In the genomic region with DNA sequence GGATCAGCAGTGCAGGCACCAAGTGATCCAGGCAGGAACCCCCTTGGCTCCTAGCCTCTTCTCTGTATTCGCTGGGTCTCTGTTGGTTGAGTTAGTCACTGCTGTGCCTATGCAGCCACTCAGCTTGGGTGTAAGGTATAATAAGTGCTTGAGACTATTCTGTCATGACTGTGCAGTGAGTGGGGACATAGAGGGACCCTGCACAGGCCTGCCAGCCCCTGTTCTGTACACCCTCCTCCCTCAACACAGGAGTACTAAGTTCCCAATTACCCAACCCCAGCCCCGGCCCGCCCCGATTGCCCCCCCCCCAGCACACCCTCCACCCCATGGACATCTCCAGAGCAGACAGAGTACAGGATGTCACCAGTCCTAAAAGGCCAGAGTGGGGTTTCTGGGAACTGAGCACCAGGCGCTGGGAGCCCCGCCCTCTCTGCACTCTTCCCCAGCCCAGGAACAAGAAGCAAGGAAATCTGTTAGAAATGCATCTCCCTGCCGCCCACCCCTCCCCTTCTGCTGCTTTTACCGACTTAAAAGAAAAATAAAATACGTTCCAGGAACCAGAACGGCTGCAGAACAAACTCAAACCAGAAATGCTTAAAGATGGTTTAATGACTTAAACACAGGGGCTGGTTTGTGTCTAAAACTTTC, we compare ENCODE assay signal across 18 mouse cellular contexts. TPM values are rescaled to one million over a fixed set of nuclear protein-coding genes. Genes with fewer than 3 reads are reported as not detected.
DNase-seq lines count a peak whose midpoint lies in the region; ATAC-seq and TF ChIP-seq lines count a peak whose summit lies in the region.
"Had no signal": no experiment of that assay in that cellular context is flagged by ENCODE, and none has a peak within 500 bp of the region (broad histone marks: within the 10 kb centered on the region; RNA-seq: fewer than 3 reads in every experiment).

No protein-coding gene starts in this region.

- no peak for TF ChIP-seq CTCF in forebrain, postnatal 0 days (IDR thresholded peaks at IDR 0.05; ENCODE audit: low read depth)
- no peak for TF ChIP-seq CTCF in stomach, postnatal 0 days (IDR thresholded peaks at IDR 0.05; ENCODE audit: low read depth)

- no peak for ATAC-seq in forebrain, postnatal 0 days
- ATAC-seq in midbrain, embryonic 14.5 days (ENCODE audit: low FRiP score, low TSS enrichment) = 0 out of 2 replicates have a peak, but pooled peaks have one; percentile 11
- ATAC-seq in midbrain, embryonic 11.5 days (ENCODE audit: low FRiP score) = no peak
- 0 out of 2 replicates have a peak, but pooled peaks have one; percentile 59 for ATAC-seq in stomach, postnatal 0 days (ENCODE audit: low FRiP score, low TSS enrichment)
- ATAC-seq: intestine, embryonic 16.5 days had no signal

- no peak overlapping the region for H3K4me2 ChIP-seq in forebrain, postnatal 0 days (ENCODE audit: low read depth)
- H3K4me2 ChIP-seq in midbrain, embryonic 14.5 days (ENCODE audit: low read length) = no peak overlapping the region
- no peak overlapping the region for H3K4me2 ChIP-seq in midbrain, embryonic 11.5 days
- no peak overlapping the region for H3K4me2 ChIP-seq in stomach, postnatal 0 days (replicated peaks; ENCODE audit: low read depth)

- no peak overlapping the region for H3K9ac ChIP-seq in forebrain, postnatal 0 days
- H3K9ac ChIP-seq in midbrain, embryonic 14.5 days (replicated peaks; ENCODE audit: low read length) = no peak overlapping the region
- no peak overlapping the region for H3K9ac ChIP-seq in midbrain, embryonic 11.5 days (ENCODE audit: low read length)
- no peak overlapping the region for H3K9ac ChIP-seq in stomach, postnatal 0 days (ENCODE audit: low read length)

- 45% methylated on average over 10 of the region's 10 CpGs for WGBS in forebrain, embryonic 10.5 days
- WGBS in forebrain, postnatal 0 days = 29% methylated on average over 10 of the region's 10 CpGs
- 36% methylated on average over 10 of the region's 10 CpGs for WGBS in midbrain, embryonic 14.5 days
- WGBS in midbrain, embryonic 11.5 days = 35% methylated on average over 10 of the region's 10 CpGs
- WGBS in stomach, postnatal 0 days = 30% methylated on average over 9 of the region's 10 CpGs

- H3K9me3 ChIP-seq in forebrain, embryonic 10.5 days = no peaks in the 10 kb centered on the region
- H3K9me3 ChIP-seq in forebrain, postnatal 0 days (ENCODE audit: low read length) = no peaks in the 10 kb centered on the region
- H3K9me3 ChIP-seq in midbrain, embryonic 14.5 days (ENCODE audit: control insufficient read depth, low read length) = no peaks in the 10 kb centered on the region
- no peaks in the 10 kb centered on the region for H3K9me3 ChIP-seq in midbrain, embryonic 11.5 days (ENCODE audit: control insufficient read depth, low read length)
- no peaks in the 10 kb centered on the region for H3K9me3 ChIP-seq in stomach, postnatal 0 days (ENCODE audit: control insufficient read depth, low read length)

- no peak for DNase-seq in forebrain, embryonic 10.5 days (ENCODE audit: extremely low spot score, low spot score)
- DNase-seq in forebrain, postnatal 0 days = no peak
- DNase-seq in midbrain, embryonic 14.5 days = no peak
- DNase-seq in midbrain, embryonic 11.5 days (ENCODE audit: low spot score, missing footprints) = no peak
- peak; percentile 61 for DNase-seq in forelimb bud, embryonic 11.5 days (ENCODE audit: low read depth, low spot score)
- no peak for DNase-seq in stomach, postnatal 0 days (ENCODE audit: low spot score)
- DNase-seq in urinary bladder, postnatal 36 days (ENCODE audit: low spot score in 2 of 2) = no peak
- no peak for DNase-seq in lung, postnatal 25 days (ENCODE audit: low spot score)
- DNase-seq: adrenal gland, postnatal 25 days; cerebellum, adult 11-12 months; kidney, postnatal 4 days had no signal

- peaks cover 29% of the 10 kb centered on the region for H3K4me1 ChIP-seq in forebrain, embryonic 10.5 days
- no peaks in the 10 kb centered on the region for H3K4me1 ChIP-seq in forebrain, postnatal 0 days (ENCODE audit: insufficient read depth)
- H3K4me1 ChIP-seq in midbrain, embryonic 14.5 days (ENCODE audit: control insufficient read depth, insufficient read depth, low read length) = peaks cover 8% of the 10 kb centered on the region; the same call in 1 of the 2 replicates
- peaks cover 15% of the 10 kb centered on the region for H3K4me1 ChIP-seq in midbrain, embryonic 11.5 days (ENCODE audit: control insufficient read depth, insufficient read depth, low read length)
- no peaks in the 10 kb centered on the region for H3K4me1 ChIP-seq in stomach, postnatal 0 days (replicated peaks; ENCODE audit: control insufficient read depth, insufficient read depth)

- no peaks in the 10 kb centered on the region for H3K36me3 ChIP-seq in forebrain, embryonic 10.5 days (replicated peaks)
- no peaks in the 10 kb centered on the region for H3K36me3 ChIP-seq in forebrain, postnatal 0 days (ENCODE audit: insufficient read depth)
- H3K36me3 ChIP-seq in midbrain, embryonic 14.5 days (ENCODE audit: control insufficient read depth, insufficient read depth, low read length) = no peaks in the 10 kb centered on the region
- H3K36me3 ChIP-seq in midbrain, embryonic 11.5 days (ENCODE audit: control insufficient read depth, insufficient read depth, low read length) = no peaks in the 10 kb centered on the region
- no peaks in the 10 kb centered on the region for H3K36me3 ChIP-seq in stomach, postnatal 0 days (ENCODE audit: control insufficient read depth, insufficient read depth, low read length)

- peak overlapping the region; percentile 56 for H3K27ac ChIP-seq in forebrain, embryonic 10.5 days
- H3K27ac ChIP-seq in forebrain, postnatal 0 days (ENCODE audit: low read depth, low read length) = no peak overlapping the region
- H3K27ac ChIP-seq in midbrain, embryonic 14.5 days (replicated peaks; ENCODE audit: low read depth, low read length) = no peak overlapping the region
- no peak overlapping the region for H3K27ac ChIP-seq in midbrain, embryonic 11.5 days (ENCODE audit: low read depth, low read length)
- peak overlapping the region; percentile 30; the same call in 1 of the 2 replicates for H3K27ac ChIP-seq in stomach, postnatal 0 days (replicated peaks)

- no peak overlapping the region for H3K4me3 ChIP-seq in forebrain, embryonic 10.5 days
- no peak overlapping the region for H3K4me3 ChIP-seq in forebrain, postnatal 0 days (ENCODE audit: low read depth, low read length)
- H3K4me3 ChIP-seq in midbrain, embryonic 14.5 days (replicated peaks; ENCODE audit: low read depth, low read length) = no peak overlapping the region
- no peak overlapping the region for H3K4me3 ChIP-seq in midbrain, embryonic 11.5 days (ENCODE audit: low read depth, low read length)
- H3K4me3 ChIP-seq in stomach, postnatal 0 days (ENCODE audit: low read depth, low read length) = no peak overlapping the region

- H3K27me3 ChIP-seq in forebrain, embryonic 10.5 days (ENCODE audit: poor library complexity, severe bottlenecking) = peaks cover 40% of the 10 kb centered on the region
- H3K27me3 ChIP-seq in forebrain, postnatal 0 days (ENCODE audit: insufficient read depth, low read length) = no peaks in the 10 kb centered on the region
- H3K27me3 ChIP-seq in midbrain, embryonic 14.5 days (ENCODE audit: control insufficient read depth, insufficient read depth, low read length) = no peaks in the 10 kb centered on the region
- no peaks in the 10 kb centered on the region for H3K27me3 ChIP-seq in midbrain, embryonic 11.5 days (ENCODE audit: control insufficient read depth, insufficient read depth, low read length)
- H3K27me3 ChIP-seq in stomach, postnatal 0 days (ENCODE audit: control insufficient read depth, insufficient read depth, low read length) = no peaks in the 10 kb centered on the region

- TF ChIP-seq EP300 in stomach, postnatal 0 days (optimal IDR thresholded peaks at IDR 0.05) = no peak

RNA-seq across cellular contexts. Expression of gene 1700067P10Rik, which starts 24.8 kb away (rescaled TPM):
- not detected in 2 replicates for polyA plus RNA-seq in forebrain, embryonic 10.5 days (2016; fragmentation: Nextera tagmentation; extraction: Ambion mirVana)
- total RNA-seq in forebrain, postnatal 0 days (2014; rRNA removed) = not detected in 2 replicates
- polyA plus RNA-seq in forebrain, postnatal 0 days (2015; fragmentation: Nextera tagmentation; extraction: Ambion mirVana) = not detected in 2 replicates
- polyA plus RNA-seq in midbrain, embryonic 14.5 days (2014; fragmentation: Nextera tagmentation; extraction: Ambion mirVana) = not detected in 2 replicates
- polyA plus RNA-seq in midbrain, embryonic 11.5 days (2014; fragmentation: Nextera tagmentation; extraction: Ambion mirVana) = not detected in 2 replicates
- not detected in 2 replicates for polyA plus RNA-seq in stomach, postnatal 0 days (2015; fragmentation: Nextera tagmentation; extraction: Ambion mirVana)
- total RNA-seq: adrenal gland, postnatal 25 days; heart, adult 8-10 months; heart, postnatal 25 days; left cerebral cortex, postnatal 14 days; megakaryocyte progenitor cell, adult 5-6 weeks had no signal
- polyA plus RNA-seq: intestine, embryonic 16.5 days; liver, embryonic 16.5 days had no signal

RNA-seq across cellular contexts. Expression of gene 1700122O11Rik, which starts 26.2 kb away (rescaled TPM):
- polyA plus RNA-seq in forebrain, embryonic 10.5 days (2016; fragmentation: Nextera tagmentation; extraction: Ambion mirVana) = not detected in 2 replicates
- total RNA-seq in forebrain, postnatal 0 days (2014; rRNA removed) = not detected in 2 replicates
- not detected in 2 replicates for polyA plus RNA-seq in forebrain, postnatal 0 days (2015; fragmentation: Nextera tagmentation; extraction: Ambion mirVana)
- polyA plus RNA-seq in midbrain, embryonic 14.5 days (2014; fragmentation: Nextera tagmentation; extraction: Ambion mirVana) = not detected in 2 replicates
- polyA plus RNA-seq in midbrain, embryonic 11.5 days (2014; fragmentation: Nextera tagmentation; extraction: Ambion mirVana) = not detected in 2 replicates
- not detected in 2 replicates for polyA plus RNA-seq in stomach, postnatal 0 days (2015; fragmentation: Nextera tagmentation; extraction: Ambion mirVana)
- total RNA-seq: adrenal gland, postnatal 25 days; heart, adult 8-10 months; heart, postnatal 25 days; left cerebral cortex, postnatal 14 days; megakaryocyte progenitor cell, adult 5-6 weeks had no signal
- polyA plus RNA-seq: cortical plate, adult 2 months; intestine, embryonic 16.5 days; liver, embryonic 16.5 days had no signal

Comparison
In these comparisons a context has a peak if more than half of its experiments do, and no peak if none do; other contexts are left out.
1. H3K27ac ChIP-seq: peak in forebrain, embryonic 10.5 days (single experiment) and stomach, postnatal 0 days (single experiment); none in forebrain, postnatal 0 days (single experiment), midbrain, embryonic 14.5 days (single experiment) and midbrain, embryonic 11.5 days (single experiment).
2. ATAC-seq: peak in midbrain, embryonic 14.5 days (single experiment) and stomach, postnatal 0 days (single experiment); none in forebrain, postnatal 0 days (single experiment) and midbrain, embryonic 11.5 days (single experiment).